Mouse (Mus musculus) urinary bladder, adult 18-20 months (tissue): ENCODE results near the gene Idnk.
A peak's percentile ranks its signal among the peaks of the same experiment; 100 is the strongest.
"Not testable (repeated sequence)": the region's sequence is repeated elsewhere in the genome, so short reads cannot be mapped to it uniquely, and the experiment has no call there.

Experiments
- DNase-seq, 2 experiments: peaks; one replicate each; pipeline ENCODE4 v3.0.0; 2022; ENCODE audit warnings: low spot score in 2 of 2, mixed read lengths in 2 of 2

Idnk gene

DNA sequence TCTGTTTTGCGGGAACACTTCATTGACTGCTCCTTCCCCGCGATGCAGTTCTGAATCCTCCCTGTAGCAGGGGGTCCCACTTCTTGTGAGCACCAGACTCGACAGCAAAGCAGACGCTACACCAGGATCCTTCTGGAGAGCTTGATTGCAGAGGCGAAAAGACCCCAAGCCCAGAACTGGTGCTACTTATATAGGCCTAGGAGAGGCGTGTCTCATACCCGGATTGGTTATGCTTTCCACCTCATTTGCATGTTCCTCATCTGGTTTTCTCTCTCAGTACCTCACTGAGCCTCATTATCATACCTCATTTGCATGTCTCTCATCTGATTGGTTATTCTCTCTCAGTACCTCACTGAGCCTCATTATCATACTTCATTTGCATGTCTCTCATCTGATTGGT is 10.8 kb upstream of the Idnk start:
- not testable (repeated sequence) for DNase-seq

DNA sequence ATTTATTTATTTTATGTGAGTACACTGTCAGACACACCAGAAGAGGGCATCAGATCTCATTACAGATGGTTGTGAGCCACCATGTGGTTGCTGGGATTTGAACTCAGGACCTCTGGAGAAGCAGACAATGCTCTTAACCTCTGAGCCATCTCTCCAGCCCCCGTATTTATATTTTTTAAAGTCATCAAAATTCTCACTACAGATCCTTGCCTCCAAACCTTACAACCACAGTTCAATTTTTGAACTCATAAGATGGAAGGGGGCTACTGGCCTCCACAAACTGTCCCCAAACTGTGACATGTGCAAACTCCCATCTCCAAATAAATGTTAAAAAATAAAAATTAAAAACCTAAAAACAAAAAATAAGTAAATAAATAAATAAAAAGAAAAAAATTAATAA is 9.7 kb upstream of the Idnk start:
- no peak for DNase-seq

DNA sequence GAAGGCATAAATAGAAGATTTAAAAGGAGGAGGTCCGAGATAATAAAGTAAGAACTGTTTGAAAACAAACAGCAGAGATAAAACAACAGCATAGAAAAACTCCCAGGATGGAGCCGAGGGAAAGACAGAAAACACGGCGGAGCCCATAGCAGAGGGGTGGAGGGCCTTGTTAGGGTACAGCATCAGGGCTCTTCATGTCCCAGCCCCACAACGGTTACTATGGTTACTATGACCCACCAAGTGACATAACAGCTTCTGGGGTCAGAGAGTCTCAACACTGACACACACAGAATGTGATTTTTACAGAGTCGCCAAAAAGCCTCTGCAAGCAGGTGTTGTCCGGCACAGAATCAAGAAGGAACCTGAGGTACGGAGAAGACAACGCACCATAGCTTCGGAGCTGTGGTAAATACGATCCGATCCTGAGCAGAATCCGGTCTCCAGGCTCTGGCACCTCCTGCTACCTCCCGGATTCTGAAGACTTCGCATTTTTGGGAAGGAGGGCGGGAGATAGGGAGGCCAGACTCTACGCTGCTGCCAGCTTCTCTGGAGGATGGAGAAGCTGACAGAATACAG is 9.1 kb upstream of the Idnk start:
- DNase-seq: peak in 1 of 2 experiments; percentile 28

DNA sequence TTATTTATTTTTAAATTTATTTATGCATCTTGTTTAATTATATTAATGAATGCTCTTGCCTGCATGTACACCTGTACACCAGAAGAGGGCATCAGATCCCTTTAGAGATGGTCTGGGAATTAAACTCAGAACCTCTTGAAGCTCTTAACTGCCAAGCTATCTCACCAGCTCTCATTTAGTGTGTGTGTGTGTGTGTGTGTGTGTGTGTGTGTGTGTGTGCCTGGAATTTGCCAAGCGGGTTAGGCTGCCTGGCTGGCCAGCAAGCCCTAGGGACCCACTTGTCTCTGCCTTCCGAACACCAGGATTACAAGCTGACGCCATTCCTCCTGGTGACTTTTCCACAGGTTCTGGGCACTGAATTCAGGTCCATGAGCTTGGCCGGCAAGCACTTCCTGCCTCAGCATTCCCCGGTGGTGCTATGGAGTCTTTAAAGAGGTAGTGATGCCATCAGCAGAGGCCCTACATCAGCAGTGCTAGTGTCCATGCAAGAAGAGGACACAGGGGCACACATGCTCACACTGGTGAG is 8.4 kb upstream of the Idnk start:
- DNase-seq: peak in 1 of 2 experiments; percentile 37

DNA sequence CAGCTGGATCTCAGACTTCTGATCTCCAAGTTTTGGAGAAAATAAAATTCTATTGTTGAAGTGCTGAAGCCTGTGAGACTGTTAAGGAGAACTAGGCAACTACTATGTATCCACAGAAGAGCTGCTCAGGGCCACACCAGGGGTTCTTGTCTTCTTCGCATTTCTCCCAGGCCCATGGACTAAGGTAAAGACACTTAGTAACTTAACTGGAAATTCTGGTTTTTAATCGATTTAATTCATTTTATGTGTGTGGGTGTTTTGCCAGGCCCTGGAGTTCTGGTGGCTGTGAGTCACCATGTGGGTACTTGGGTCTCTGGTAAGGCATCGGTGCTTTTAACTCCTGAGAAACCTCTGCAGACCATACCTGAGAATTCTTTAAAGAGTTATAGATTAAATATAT is 7.8 kb upstream of the Idnk start:
- DNase-seq: no peak

DNA sequence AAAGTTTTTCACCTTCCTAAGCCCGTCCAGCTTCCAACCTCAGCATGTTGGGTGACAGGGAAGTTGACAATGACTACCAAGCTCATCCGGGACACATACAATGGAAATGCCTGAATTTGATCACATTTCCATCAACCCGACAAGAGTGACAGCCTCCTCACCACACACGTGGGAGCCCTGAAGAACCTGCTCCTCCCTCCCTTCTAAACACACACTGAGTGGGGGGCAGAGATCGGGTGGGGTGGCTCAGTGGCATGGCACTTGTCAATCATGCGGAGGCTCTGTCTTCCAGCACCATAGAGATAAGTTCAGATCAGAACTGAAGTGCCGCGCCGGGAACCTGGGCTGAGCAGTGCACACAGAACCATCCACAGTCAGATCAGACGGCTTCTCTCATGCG is 7.0 kb upstream of the Idnk start:
- no peak for DNase-seq

DNA sequence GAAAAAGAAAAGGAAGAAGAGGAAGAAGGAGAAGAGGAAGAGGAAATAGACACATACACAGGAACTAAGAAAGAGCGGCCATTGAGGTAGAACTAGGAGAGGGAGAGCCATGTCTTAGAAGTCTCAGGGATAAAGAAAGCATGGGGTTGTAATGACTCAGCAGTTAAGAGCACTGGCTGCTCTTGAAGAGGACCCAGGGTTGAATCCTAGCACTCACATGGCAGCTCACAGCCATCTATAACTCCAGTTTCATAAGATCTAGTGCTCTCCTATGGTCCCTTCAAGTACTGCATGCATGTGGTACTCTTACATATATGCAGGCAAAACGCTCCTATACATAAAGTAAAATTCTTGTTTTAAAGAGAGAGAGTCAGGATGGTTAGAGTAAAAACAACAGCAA is 1.4 kb upstream of the Idnk start:
- no peak for DNase-seq

DNA sequence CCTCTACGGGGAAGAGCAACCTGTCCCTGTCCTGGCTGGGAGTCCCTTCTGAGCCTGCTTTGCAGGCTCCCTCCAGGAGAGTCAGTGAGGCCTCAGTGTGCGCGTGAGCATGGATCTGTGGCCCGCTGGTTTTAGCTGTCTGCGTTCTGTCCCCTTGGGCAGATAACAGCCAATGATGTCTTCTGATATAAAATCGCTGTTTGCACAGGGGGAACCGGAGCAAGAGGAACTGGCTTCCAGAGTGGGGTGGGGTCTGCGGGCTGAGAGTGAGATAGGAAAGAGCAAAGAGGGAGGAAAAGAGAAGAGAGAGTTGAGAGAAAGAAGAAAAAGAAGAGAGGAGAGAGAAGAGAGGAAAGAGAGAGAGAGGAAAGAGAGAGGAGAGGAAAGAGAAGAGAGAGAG is 413 bp upstream of the Idnk start:
- DNase-seq: no peak

DNA sequence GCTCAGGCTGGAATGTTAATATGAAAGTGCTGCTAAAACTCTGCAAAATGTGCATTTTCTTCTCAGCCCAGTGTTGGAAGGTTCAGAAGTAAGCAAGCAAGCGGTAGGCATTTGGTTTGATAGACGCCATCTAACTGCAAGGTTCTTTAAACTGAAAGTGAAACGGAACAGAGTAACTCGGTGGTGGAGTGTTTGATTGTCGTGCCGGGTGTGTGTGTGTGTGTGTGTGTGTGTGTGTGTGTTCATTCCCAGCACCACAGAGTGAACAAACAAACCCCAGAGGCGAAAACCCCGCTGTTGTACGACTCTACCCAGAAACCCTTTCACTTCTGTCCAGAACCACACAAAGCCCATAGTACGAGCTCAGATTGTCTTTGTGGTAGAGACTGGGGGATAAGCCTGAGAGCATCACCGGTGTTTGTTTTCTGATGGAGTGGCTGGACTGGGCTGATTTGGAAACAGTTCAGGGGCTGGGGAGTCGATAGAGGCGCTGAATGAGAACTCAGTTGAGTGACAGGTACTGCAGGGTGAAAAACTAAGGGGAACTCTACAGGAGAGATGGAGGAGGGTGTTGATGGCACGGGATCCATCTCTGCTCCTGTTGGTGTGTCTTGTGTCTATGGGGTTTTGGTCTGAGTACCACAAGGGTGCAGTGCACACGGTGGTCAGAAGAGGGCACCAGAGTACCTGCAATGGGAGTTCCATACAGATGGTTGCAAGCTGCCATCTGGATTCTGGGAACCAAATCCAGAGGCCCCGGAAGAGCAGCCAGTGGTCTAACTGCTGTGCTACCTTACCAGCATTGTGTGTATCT is 857 bp downstream of the Idnk start:
- peak; percentile 66 to 78 for DNase-seq

DNA sequence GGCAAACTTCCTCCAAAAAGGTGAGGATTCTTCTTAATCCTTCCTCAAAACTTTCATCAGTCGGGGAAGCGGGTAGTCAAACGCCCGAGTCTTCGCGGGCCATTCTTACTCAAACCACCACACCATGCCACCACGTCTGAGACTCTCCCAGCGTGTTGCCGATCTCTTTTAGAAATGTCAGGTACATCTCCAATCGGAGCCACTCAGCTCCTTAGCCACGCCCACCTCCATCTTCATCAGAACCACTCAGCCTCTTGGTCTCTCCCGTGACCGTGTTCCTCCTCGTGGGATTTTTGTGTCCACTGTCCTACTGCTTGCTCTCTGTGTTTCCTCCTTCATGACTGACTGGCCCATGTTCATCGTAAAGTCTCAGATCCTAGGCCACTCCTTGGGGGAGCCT is 3.3 kb downstream of the Idnk start:
- DNase-seq: no peak

DNA sequence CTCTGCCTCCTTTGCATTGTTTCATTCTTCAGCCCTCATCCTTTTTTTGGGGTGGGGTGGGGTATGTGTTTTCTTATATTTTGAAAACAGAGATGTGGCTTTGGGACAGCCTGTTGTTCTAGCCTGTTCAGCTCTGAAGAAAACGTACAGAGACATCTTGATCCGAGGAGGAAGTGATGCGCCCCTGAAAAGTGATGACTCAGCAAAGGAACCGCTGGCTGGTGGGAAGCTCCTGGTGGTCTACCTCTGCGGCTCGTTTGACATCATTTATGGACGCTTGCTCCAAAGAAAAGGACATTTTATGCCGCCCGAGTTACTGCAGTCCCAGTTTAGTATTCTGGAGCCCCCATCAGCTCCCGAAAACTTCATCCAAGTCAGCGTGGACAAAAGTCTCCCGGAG is 5.9 kb downstream of the Idnk start:
- no peak for DNase-seq

DNA sequence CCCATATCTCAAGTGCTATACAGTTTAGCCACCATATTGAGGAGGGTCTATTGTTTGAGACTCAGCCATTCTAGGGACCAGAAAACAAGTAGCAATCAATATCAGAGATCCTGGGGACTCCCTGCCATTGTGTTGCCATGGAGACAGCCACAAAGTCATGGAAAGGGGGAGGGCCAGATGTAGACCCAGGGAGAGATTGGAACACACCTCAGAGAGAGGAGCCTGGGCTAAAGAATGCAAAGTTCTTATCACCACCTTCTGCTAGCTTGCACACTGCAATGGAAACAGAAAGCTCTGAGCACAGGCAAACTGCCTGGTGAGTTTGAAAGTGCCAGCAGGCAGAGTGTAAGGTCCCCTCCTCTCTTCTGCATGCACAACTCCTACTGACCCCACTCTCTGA is 10.7 kb downstream of the Idnk start:
- DNase-seq: no peak

DNA sequence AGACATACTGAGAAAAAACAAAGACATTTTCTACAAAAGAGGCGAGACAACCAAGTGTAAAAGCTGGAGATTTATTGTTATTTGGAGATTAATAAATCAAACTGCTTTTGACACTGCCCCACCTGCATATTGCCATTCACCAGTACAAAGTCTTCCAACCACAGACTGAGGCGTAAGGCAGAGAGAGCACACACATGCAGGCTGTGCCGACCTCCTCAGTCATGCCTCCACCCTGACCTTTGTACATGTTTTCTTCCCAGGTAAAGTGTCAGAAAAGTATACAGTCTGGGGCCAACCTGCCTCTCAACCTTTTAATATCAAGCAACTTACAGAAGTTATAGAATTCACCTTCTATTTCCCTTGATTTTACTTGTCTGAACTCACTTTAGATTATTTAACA is 18.7 kb downstream of the Idnk start:
- DNase-seq: no peak

DNA sequence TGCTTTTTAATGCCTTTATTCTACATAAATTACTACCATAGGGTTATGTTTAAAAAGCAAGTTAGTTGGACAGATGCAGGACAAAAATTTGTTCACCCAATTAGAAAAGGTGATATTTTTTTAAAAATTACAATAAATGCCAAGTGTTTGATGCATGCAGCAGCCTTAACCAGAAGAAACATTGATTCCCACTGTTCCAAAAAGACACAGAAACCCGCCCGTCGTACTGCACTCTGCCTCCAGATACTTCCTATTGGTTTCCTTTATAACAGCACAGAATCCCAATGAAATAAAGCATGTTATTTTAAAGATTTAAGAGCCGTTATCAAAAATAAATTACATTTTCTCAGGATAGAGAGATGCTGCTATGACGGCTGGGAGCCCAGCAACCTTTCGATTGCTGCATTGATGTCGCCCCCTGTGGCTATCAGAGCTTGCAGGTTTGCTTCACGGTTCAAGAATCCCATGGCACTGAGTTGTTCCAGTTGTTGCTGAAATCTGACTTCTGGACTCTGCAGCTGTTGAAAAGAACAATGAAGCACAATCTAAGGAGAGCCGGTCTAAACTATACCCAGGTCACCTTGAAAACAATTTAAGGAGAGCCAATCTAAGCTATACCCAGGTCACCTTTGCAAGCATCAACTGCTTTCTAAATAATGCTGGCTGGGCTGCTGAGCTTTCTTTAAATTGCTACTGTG is 20.2 kb downstream of the Idnk start:
- peak; percentile 100 for DNase-seq

DNA sequence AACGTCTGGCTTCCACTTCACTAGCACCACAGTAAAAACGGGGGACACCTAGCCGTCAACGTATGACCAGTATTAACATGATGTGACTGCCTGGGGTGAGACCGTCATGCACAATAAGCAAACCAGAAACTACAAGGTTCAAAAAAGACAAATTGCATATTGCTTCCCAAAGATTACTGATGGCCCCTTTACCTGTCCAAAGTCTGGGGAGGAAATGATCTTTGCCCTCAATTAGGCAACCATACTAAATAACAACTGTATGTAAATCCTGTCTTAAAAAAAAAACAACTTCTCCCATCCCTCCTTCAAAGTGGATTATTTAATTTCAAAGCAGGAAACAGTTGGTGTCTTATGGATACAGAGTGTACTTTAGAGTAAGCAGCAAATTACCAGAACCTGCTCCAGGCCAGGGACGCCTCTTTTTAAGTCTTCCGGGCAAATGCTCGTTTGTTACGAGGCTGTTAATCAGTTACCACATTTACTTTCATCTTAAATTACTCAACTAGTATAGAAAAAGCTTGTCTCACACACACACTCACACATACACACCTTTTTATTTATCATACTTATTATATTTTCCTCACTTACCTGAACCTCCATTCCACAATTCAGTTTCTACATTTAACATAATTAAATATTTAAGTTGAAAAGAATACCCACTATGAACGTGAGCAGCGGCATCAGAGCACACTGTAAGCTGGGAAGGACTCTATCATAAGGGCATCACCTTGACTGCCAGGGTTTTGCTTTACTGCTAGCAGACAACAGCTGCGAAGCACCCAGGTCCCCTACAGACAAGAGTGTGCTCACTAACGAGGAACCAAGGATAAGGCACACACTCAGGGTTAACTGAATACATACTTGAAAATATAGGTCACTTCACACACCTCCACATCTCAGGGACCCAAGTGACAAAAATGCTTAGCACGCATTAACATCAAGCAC is 24.4 kb downstream of the Idnk start:
- DNase-seq: no peak

DNA sequence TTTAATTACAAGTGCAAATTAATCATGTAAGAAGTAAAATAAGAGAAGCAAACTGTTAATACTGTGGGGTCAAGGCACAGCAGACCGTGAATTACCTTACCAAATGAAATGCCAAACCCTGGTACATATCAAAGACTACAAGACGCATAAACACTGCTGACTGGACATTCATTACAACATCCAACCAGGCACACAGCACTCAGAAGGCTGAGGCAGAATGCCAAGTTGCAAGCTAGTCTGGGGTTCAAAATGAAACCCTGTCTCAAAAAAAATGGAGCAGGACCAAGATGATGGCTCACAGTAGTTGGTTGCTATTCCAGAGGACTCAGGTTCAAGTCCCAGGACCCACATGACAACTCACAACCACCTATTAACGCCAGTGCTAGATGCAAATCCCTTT is 26.7 kb downstream of the Idnk start:
- DNase-seq: no peak

DNA sequence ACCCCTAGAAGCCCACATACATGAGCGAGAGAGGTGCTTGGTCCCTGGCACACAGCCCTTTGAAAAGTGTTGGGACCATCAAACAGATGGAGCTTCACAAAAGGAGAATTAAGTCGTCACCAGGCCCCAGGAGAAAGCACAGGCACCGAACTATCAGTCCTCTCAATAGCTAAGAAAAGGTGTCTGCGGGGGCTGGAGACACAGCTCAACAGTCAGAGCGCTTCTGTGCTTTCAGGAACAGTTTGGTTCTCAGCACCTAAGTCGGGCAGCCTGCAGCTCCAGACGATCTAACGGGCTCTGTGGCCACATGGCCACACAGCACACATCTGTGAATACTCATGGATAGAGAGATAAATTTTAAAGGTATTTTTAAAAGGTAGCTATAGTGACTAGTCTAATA is 28.8 kb downstream of the Idnk start:
- DNase-seq: no peak

DNA sequence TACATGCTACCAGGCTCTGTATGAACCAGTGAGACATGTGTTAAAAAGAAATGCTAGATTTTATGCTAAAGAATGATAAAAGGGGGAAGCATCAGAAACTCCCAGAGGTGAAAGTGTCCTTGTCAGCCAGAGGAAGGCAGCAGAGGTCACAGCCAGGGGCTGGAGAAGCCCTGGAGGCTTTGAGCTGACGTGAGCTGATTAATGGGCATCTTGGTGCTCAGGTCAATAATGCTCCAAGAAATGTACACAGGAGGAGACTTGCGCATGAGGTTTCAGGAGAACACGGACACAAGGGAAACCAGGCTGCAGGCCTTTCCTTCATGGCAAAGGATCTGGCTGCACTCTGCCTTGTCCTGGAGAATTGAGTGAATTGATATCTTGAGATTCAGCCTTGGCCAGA is 30.3 kb downstream of the Idnk start:
- DNase-seq: no peak

DNA sequence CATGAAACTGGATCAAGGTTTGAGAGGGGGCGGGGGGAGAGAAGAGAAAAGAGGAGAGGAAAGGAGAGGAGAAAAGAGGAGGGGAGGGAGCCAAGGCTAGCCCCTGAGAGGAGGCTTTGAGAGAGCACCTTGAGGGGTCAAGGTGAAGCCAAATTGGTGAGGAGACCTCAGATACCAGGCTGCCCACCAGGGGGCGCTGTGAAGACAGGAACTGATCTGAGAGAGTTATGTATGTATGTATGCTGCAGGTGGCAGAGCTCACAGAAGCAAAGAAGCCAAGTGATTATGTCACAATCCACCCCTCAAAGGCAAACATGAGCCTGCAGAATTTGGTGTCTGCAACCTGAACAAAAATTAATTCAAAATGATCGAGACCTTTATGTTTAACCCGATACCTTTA is 31.0 kb downstream of the Idnk start:
- DNase-seq: peak; percentile 69 to 86

DNA sequence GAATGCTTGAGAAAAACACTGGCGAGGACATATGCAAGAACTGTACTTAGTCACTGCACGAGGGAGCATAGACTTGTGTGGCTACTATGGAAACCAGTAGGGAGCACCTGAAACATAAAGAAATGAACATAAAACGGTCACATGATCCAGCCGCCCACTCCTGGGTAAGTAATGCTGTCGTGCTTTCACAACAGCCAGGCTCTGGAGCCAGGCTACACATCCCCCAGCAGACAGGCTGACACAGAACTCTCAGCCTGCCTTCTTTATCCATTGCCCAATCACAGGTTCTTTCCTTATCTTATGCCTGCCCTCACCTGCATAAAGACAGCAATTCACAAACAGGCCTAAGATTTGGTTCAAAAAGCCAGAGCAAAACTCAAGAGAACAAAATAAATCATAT is 32.0 kb downstream of the Idnk start:
- DNase-seq: no peak

DNA sequence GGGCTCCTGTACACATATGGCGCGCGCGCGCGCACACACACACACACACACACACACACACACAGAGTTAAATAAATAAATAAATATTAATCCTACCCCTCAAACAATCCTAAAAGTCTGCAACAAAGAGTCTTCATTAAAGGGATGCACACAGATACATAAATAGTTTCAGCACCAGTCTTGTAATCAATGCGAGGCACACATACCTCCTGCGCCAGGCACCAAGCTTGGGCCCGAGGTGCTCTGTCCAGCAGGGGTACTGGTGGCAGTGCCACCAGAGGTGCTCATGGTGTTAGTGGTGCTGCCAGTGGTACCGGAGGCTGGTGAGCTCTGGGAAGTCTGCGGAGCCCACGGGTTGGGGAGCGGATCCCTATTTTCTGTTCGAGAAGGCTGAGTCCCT is 34.1 kb downstream of the Idnk start:
- no peak for DNase-seq

DNA sequence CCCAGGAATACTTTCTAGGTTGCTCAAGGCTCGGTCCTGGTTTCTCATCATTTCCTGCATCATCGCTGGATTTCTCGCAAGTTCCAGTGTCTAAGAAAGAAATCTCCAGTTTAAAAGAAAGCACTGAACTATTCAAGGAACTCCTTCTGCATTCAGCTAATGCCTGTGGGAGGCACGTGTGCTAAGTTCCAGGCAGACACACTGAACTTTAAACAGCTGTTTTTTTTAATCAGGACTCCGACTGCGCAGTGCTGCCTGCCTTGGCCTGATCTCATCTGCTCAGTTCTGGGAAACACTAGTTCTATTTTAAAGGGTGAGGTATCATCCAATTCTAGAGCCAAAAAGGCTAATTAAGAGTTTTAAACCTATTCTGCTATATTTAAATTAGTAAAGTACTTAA is 34.7 kb downstream of the Idnk start:
- no peak for DNase-seq
